Mouse (Mus musculus): ENCODE measurements around the gene Tspan11.

The Tspan11 gene

GRCm38 (mm10) chr6:127887511-127888421 is at the start of gene Tspan11:
Tspan11 (plus strand) TSS chr6:127887589.
- DNase-seq (ENCODE audit: low read depth, low spot score): no peak

GRCm38 (mm10) chr6:127837910-127838309 is 49.5 kb upstream of the Tspan11 start:
- no peak for DNase-seq (ENCODE audit: low read depth, low spot score)

GRCm38 (mm10) chr6:127839538-127839937 is 47.9 kb upstream of the Tspan11 start:
- DNase-seq (ENCODE audit: low read depth, low spot score): no peak

GRCm38 (mm10) chr6:127840171-127840570 is 47.2 kb upstream of the Tspan11 start:
- DNase-seq (ENCODE audit: low read depth, low spot score): no peak

- DNase-seq (ENCODE audit: low read depth, low spot score): no peak
Observed at GRCm38 (mm10) chr6:127841326-127841725, 46.1 kb upstream of the Tspan11 start.

GRCm38 (mm10) chr6:127846521-127846920 is 40.9 kb upstream of the Tspan11 start:
- no peak for DNase-seq (ENCODE audit: low read depth, low spot score)

- DNase-seq (ENCODE audit: low read depth, low spot score): no peak
Observed at GRCm38 (mm10) chr6:127849496-127849895, 37.9 kb upstream of the Tspan11 start.

- no peak for DNase-seq (ENCODE audit: low read depth, low spot score)
Observed at GRCm38 (mm10) chr6:127851611-127852010, 35.8 kb upstream of the Tspan11 start.

- DNase-seq (ENCODE audit: low read depth, low spot score): no peak
Observed at GRCm38 (mm10) chr6:127853241-127853640, 34.1 kb upstream of the Tspan11 start.

GRCm38 (mm10) chr6:127853771-127854687 is 33.4 kb upstream of the Tspan11 start:
- no peak for DNase-seq (ENCODE audit: low read depth, low spot score)

GRCm38 (mm10) chr6:127854688-127855013 is 32.7 kb upstream of the Tspan11 start:
- DNase-seq (ENCODE audit: low read depth, low spot score): no peak

- DNase-seq (ENCODE audit: low read depth, low spot score): no peak
Observed at GRCm38 (mm10) chr6:127855711-127856295, 31.6 kb upstream of the Tspan11 start.

GRCm38 (mm10) chr6:127861951-127862350 is 25.4 kb upstream of the Tspan11 start:
- DNase-seq (ENCODE audit: low read depth, low spot score): no peak

GRCm38 (mm10) chr6:127865391-127865790 is 22.0 kb upstream of the Tspan11 start:
- DNase-seq (ENCODE audit: low read depth, low spot score): no peak

GRCm38 (mm10) chr6:127868546-127868945 is 18.8 kb upstream of the Tspan11 start:
- no peak for DNase-seq (ENCODE audit: low read depth, low spot score)

GRCm38 (mm10) chr6:127869121-127869520 is 18.3 kb upstream of the Tspan11 start:
- no peak for DNase-seq (ENCODE audit: low read depth, low spot score)

- DNase-seq (ENCODE audit: low read depth, low spot score): no peak
Observed at GRCm38 (mm10) chr6:127870345-127871324, 16.8 kb upstream of the Tspan11 start.

GRCm38 (mm10) chr6:127871436-127871835 is 16.0 kb upstream of the Tspan11 start:
- no peak for DNase-seq (ENCODE audit: low read depth, low spot score)

- DNase-seq (ENCODE audit: low read depth, low spot score): no peak
Observed at GRCm38 (mm10) chr6:127872581-127872980, 14.8 kb upstream of the Tspan11 start.

GRCm38 (mm10) chr6:127875883-127876282 is 11.5 kb upstream of the Tspan11 start:
- no peak for DNase-seq (ENCODE audit: low read depth, low spot score)

GRCm38 (mm10) chr6:127876436-127876835 is 11.0 kb upstream of the Tspan11 start:
- no peak for DNase-seq (ENCODE audit: low read depth, low spot score)
